Mouse (Mus musculus) kidney, embryonic 14.5 days (tissue): ENCODE measurements around the gene Tex21. TPM values are rescaled to one million over a fixed set of nuclear protein-coding genes. Genes with fewer than 3 reads are reported as not detected.

ENCODE experiments used
- polyA plus RNA-seq: library from polyadenylated mRNA; unstranded; fragments of >200 nt; fragmentation: Nextera tagmentation; extraction: Ambion mirVana; gene quantifications from 2 replicates; pipeline ENCODE4 v1.2.1, GENCODE M21; 2014

The Tex21 gene
- polyA plus RNA-seq, 1 experiment from 2014 or later, result not detected

Other genes with a start within 250 kb of the Tex21 start
- gene Esr2, start 69.5 kb downstream of the Tex21 start, polyA plus RNA-seq, result 0.39 and 0.57 TPM in 2 replicates
- 58.1 and 102 TPM in 2 replicates for gene Mthfd1, start 8.6 kb upstream of the Tex21 start, polyA plus RNA-seq
- gene Akap5, start 78.1 kb upstream of the Tex21 start, polyA plus RNA-seq, result 0.96 and 1.7 TPM in 2 replicates
- gene Zbtb25, start 122.9 kb upstream of the Tex21 start, polyA plus RNA-seq, result 19.9 and 20.5 TPM in 2 replicates
- gene Zbtb1, start 123.5 kb upstream of the Tex21 start, polyA plus RNA-seq, result 8.3 and 12.5 TPM in 2 replicates
- 5.4 and 7.7 TPM in 2 replicates for gene Hspa2, start 157.4 kb upstream of the Tex21 start, polyA plus RNA-seq
- gene Ppp1r36, start 170.8 kb upstream of the Tex21 start, polyA plus RNA-seq, result 3.4 and 3.9 TPM in 2 replicates